In the genomic region with DNA sequence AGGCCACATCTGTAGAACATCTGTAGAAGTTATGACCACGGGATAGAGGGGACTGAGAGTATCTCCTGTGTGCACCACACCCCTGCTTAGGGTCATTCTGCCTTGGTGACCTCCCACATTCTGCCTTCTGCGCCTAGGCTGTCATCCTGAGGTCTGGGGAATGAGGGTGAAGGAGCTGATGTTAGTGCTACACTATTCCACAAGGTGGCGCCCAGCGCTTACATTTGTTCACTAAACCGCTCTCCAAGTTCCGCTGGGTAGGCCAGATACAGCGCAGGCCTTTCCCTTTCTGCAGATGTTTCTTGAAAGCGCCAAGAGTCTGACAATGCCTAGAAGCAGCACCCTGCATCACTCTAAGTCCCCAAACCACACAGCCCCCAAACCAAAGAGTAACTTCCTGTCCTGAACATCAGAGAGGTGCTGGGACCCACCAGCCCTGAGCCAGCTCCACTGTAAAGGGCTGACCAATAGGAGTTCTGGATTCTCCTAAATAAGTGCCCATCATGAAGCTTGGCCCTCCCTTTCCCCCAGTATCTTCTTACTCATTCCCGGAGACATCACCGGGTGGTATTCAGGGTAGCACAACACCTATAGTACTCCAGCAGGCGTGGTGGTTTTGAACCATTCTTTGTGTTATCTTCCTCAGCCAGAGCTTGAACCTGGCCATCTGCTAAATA, we compare ENCODE assay signal across 9 mouse cellular contexts. TPM values are rescaled to one million over a fixed set of nuclear protein-coding genes. Genes with fewer than 3 reads are reported as not detected.
DNase-seq lines count a peak whose midpoint lies in the region; ATAC-seq and TF ChIP-seq lines count a peak whose summit lies in the region.
"Had no signal": no experiment of that assay in that cellular context is flagged by ENCODE, and none has a peak within 500 bp of the region (broad histone marks: within the 10 kb centered on the region; RNA-seq: fewer than 3 reads in every experiment).

No protein-coding gene starts in this region.

- no peak overlapping the region for H3K4me3 ChIP-seq in ES-Bruce4 (ENCODE audit: low read depth, low read length)
- H3K4me3 ChIP-seq in forebrain, embryonic 10.5 days, result no peak overlapping the region
- no peak overlapping the region for H3K4me3 ChIP-seq in heart, embryonic 16.5 days (ENCODE audit: low read length)
- H3K4me3 ChIP-seq in liver, embryonic 12.5 days, result no peak overlapping the region
- no peak overlapping the region for H3K4me3 ChIP-seq in neural tube, embryonic 12.5 days
- H3K4me3 ChIP-seq: limb, embryonic 15.5 days had no signal

- 10% methylated on average over 11 of the region's 11 CpGs for WGBS in forebrain, embryonic 10.5 days
- 10% methylated on average over 11 of the region's 11 CpGs for WGBS in heart, embryonic 16.5 days
- WGBS in liver, embryonic 12.5 days (ENCODE audit: insufficient replicate concordance), result 15% methylated on average over 11 of the region's 11 CpGs
- 14% methylated on average over 11 of the region's 11 CpGs for WGBS in neural tube, embryonic 12.5 days

- peak; percentile 12 for DNase-seq in c-Kit-negative CD71-positive TER-119-positive erythroid progenitor cells, embryonic 14.5 days (ENCODE audit: low read depth, low spot score)
- DNase-seq in forebrain, embryonic 10.5 days (ENCODE audit: extremely low spot score, low spot score), result peak; percentile 80
- peak; percentile 78 for DNase-seq in kidney, postnatal 14 days
- DNase-seq in thymus, postnatal 0 days (ENCODE audit: low spot score), result peak; percentile 64

- no peak for TF ChIP-seq POLR2A in ES-Bruce4 (IDR thresholded peaks at IDR 0.05; ENCODE audit: insufficient read depth, low read length)

- no peaks in the 10 kb centered on the region for H3K9me3 ChIP-seq in ES-Bruce4 (replicated peaks; ENCODE audit: control insufficient read depth, insufficient read depth, low read length, poor library complexity, severe bottlenecking)
- no peaks in the 10 kb centered on the region for H3K9me3 ChIP-seq in forebrain, embryonic 10.5 days
- no peaks in the 10 kb centered on the region for H3K9me3 ChIP-seq in heart, embryonic 16.5 days (replicated peaks; ENCODE audit: control insufficient read depth, low read length)
- H3K9me3 ChIP-seq in liver, embryonic 12.5 days (replicated peaks), result no peaks in the 10 kb centered on the region
- H3K9me3 ChIP-seq in neural tube, embryonic 12.5 days, result no peaks in the 10 kb centered on the region
- H3K9me3 ChIP-seq: limb, embryonic 15.5 days had no signal

- no peak overlapping the region for H3K27ac ChIP-seq in ES-Bruce4 (ENCODE audit: insufficient read depth, low read length)
- no peak overlapping the region for H3K27ac ChIP-seq in forebrain, embryonic 10.5 days
- H3K27ac ChIP-seq in heart, embryonic 16.5 days (ENCODE audit: low read length), result no peak overlapping the region
- no peak overlapping the region for H3K27ac ChIP-seq in liver, embryonic 12.5 days
- no peak overlapping the region for H3K27ac ChIP-seq in neural tube, embryonic 12.5 days
- H3K27ac ChIP-seq: limb, embryonic 15.5 days had no signal

- H3K4me1 ChIP-seq in ES-Bruce4 (ENCODE audit: control insufficient read depth, insufficient read depth, low read length), result peaks cover 6% of the 10 kb centered on the region
- H3K4me1 ChIP-seq in forebrain, embryonic 10.5 days, result no peaks in the 10 kb centered on the region; the same call in 1 of the 2 replicates
- no peaks in the 10 kb centered on the region for H3K4me1 ChIP-seq in heart, embryonic 16.5 days (ENCODE audit: control insufficient read depth, insufficient read depth, low read length)
- H3K4me1 ChIP-seq in liver, embryonic 12.5 days, result no peaks in the 10 kb centered on the region
- H3K4me1 ChIP-seq in neural tube, embryonic 12.5 days, result no peaks in the 10 kb centered on the region

- H3K4me2 ChIP-seq in heart, embryonic 16.5 days (ENCODE audit: low read depth, low read length), result no peak overlapping the region
- no peak overlapping the region for H3K4me2 ChIP-seq in liver, embryonic 12.5 days
- H3K4me2 ChIP-seq in neural tube, embryonic 12.5 days (replicated peaks), result 0 out of 2 replicates have a peak overlapping the region, but pooled peaks have one; percentile 22
- H3K4me2 ChIP-seq: limb, embryonic 15.5 days had no signal

- H3K27me3 ChIP-seq in ES-Bruce4 (ENCODE audit: control insufficient read depth, insufficient read depth, low read length, poor library complexity, severe bottlenecking), result no peaks in the 10 kb centered on the region
- H3K27me3 ChIP-seq in forebrain, embryonic 10.5 days (ENCODE audit: poor library complexity, severe bottlenecking), result peaks cover 12% of the 10 kb centered on the region; the same call in 1 of the 2 replicates
- H3K27me3 ChIP-seq in heart, embryonic 16.5 days (ENCODE audit: control insufficient read depth, insufficient read depth, low read length), result no peaks in the 10 kb centered on the region; the same call in 1 of the 2 replicates
- no peaks in the 10 kb centered on the region for H3K27me3 ChIP-seq in liver, embryonic 12.5 days (replicated peaks)
- no peaks in the 10 kb centered on the region for H3K27me3 ChIP-seq in neural tube, embryonic 12.5 days (replicated peaks)
- H3K27me3 ChIP-seq: limb, embryonic 15.5 days had no signal

- peak; percentile 80; the same call in 1 of the 2 replicates for ATAC-seq in heart, embryonic 16.5 days (replicated peaks; ENCODE audit: extremely low read depth, insufficient read depth, low FRiP score)
- ATAC-seq in liver, embryonic 12.5 days, result 0 out of 2 replicates have a peak, but pooled peaks have one; percentile 24
- ATAC-seq in neural tube, embryonic 12.5 days (ENCODE audit: low FRiP score, low read depth), result peak; percentile 83

- no peak for TF ChIP-seq EP300 in ES-Bruce4 (IDR thresholded peaks at IDR 0.05; ENCODE audit: insufficient read depth, low read depth, low read length)

- peak; percentile 89 for TF ChIP-seq CTCF in ES-Bruce4 (IDR thresholded peaks at IDR 0.05; ENCODE audit: low read depth, low read length)

- no peak overlapping the region for H3K9ac ChIP-seq in ES-Bruce4 (ENCODE audit: low read depth, poor library complexity, severe bottlenecking)
- H3K9ac ChIP-seq in heart, embryonic 16.5 days (ENCODE audit: low read length), result no peak overlapping the region
- H3K9ac ChIP-seq in liver, embryonic 12.5 days, result no peak overlapping the region
- no peak overlapping the region for H3K9ac ChIP-seq in neural tube, embryonic 12.5 days
- H3K9ac ChIP-seq: limb, embryonic 15.5 days had no signal

- no peaks in the 10 kb centered on the region for H3K36me3 ChIP-seq in ES-Bruce4 (ENCODE audit: control insufficient read depth, insufficient read depth, low read length, poor library complexity, severe bottlenecking)
- no peaks in the 10 kb centered on the region for H3K36me3 ChIP-seq in forebrain, embryonic 10.5 days (replicated peaks)
- no peaks in the 10 kb centered on the region for H3K36me3 ChIP-seq in heart, embryonic 16.5 days (ENCODE audit: control insufficient read depth, insufficient read depth)
- H3K36me3 ChIP-seq in liver, embryonic 12.5 days, result no peaks in the 10 kb centered on the region
- no peaks in the 10 kb centered on the region for H3K36me3 ChIP-seq in neural tube, embryonic 12.5 days
- H3K36me3 ChIP-seq: limb, embryonic 15.5 days had no signal

RNA-seq across cellular contexts. Expression of a gene that starts 5.3 kb away (rescaled TPM):
- polyA plus RNA-seq in ES-Bruce4 (2011; ENCODE audit: insufficient read depth, insufficient read length, low read depth, missing spikeins), result 23.3 and 24.6 TPM in 2 replicates
- 0.64 and 1.0 TPM in 2 replicates for polyA plus RNA-seq in forebrain, embryonic 10.5 days (2016; fragmentation: Nextera tagmentation; extraction: Ambion mirVana)
- 5.2 and 5.3 TPM in 2 replicates for polyA plus RNA-seq in heart, embryonic 16.5 days (2015; fragmentation: Nextera tagmentation; extraction: Ambion mirVana)
- polyA plus RNA-seq in liver, embryonic 12.5 days (2016; fragmentation: Nextera tagmentation; extraction: Ambion mirVana), result 0.11 TPM in 1 of 2 replicates, not detected in the other
- 0.49 and 0.92 TPM in 2 replicates for polyA plus RNA-seq in neural tube, embryonic 12.5 days (2016; fragmentation: Nextera tagmentation; extraction: Ambion mirVana)
- 20.5 and 22.8 TPM in 2 replicates for polyA plus RNA-seq in thymus, postnatal 0 days (2015; fragmentation: Nextera tagmentation; extraction: Ambion mirVana)

RNA-seq across cellular contexts. Expression of a gene that starts 22.1 kb away (rescaled TPM):
- not detected in 2 replicates for polyA plus RNA-seq in ES-Bruce4 (2011; ENCODE audit: insufficient read depth, insufficient read length, low read depth, missing spikeins)
- not detected in 2 replicates for polyA plus RNA-seq in forebrain, embryonic 10.5 days (2016; fragmentation: Nextera tagmentation; extraction: Ambion mirVana)
- polyA plus RNA-seq in heart, embryonic 16.5 days (2015; fragmentation: Nextera tagmentation; extraction: Ambion mirVana), result 0.12 TPM in 1 of 2 replicates, not detected in the other
- not detected in 2 replicates for polyA plus RNA-seq in liver, embryonic 12.5 days (2016; fragmentation: Nextera tagmentation; extraction: Ambion mirVana)
- not detected in 2 replicates for polyA plus RNA-seq in neural tube, embryonic 12.5 days (2016; fragmentation: Nextera tagmentation; extraction: Ambion mirVana)
- 0.22 TPM in 1 of 2 replicates, not detected in the other for polyA plus RNA-seq in thymus, postnatal 0 days (2015; fragmentation: Nextera tagmentation; extraction: Ambion mirVana)

RNA-seq across cellular contexts. Expression of a gene that starts 28.0 kb away (rescaled TPM):
- not detected in 2 replicates for polyA plus RNA-seq in ES-Bruce4 (2011; ENCODE audit: insufficient read depth, insufficient read length, low read depth, missing spikeins)
- not detected in 2 replicates for polyA plus RNA-seq in forebrain, embryonic 10.5 days (2016; fragmentation: Nextera tagmentation; extraction: Ambion mirVana)
- not detected in 2 replicates for polyA plus RNA-seq in heart, embryonic 16.5 days (2015; fragmentation: Nextera tagmentation; extraction: Ambion mirVana)
- not detected in 2 replicates for polyA plus RNA-seq in liver, embryonic 12.5 days (2016; fragmentation: Nextera tagmentation; extraction: Ambion mirVana)
- polyA plus RNA-seq in neural tube, embryonic 12.5 days (2016; fragmentation: Nextera tagmentation; extraction: Ambion mirVana), result not detected in 2 replicates
- 0.05 TPM in 1 of 2 replicates, not detected in the other for polyA plus RNA-seq in thymus, postnatal 0 days (2015; fragmentation: Nextera tagmentation; extraction: Ambion mirVana)
- polyA plus RNA-seq: limb, embryonic 15.5 days had no signal

Comparison
In these comparisons a context has a peak if more than half of its experiments do, and no peak if none do; other contexts are left out.
1. DNase-seq: peak in every context shown above with its lines; median percentile 80 in forebrain, embryonic 10.5 days; 78 in kidney, postnatal 14 days; 64 in thymus, postnatal 0 days; 12 in c-Kit-negative CD71-positive TER-119-positive erythroid progenitor cells, embryonic 14.5 days.
2. ATAC-seq: peak in every context shown above with its lines; median percentile 83 in neural tube, embryonic 12.5 days; 80 in heart, embryonic 16.5 days; 24 in liver, embryonic 12.5 days.